Mouse (Mus musculus): ENCODE data around the gene Syvn1.
A peak's percentile ranks its signal among the peaks of the same experiment; 100 is the strongest.
"Not testable (repeated sequence)": the region's sequence is repeated elsewhere in the genome, so short reads cannot be mapped to it uniquely, and the experiment has no call there.

Gene Syvn1

GRCm38 (mm10) chr19:6038326-6038725 lies 8.1 kb upstream of the Syvn1 start:
- no peak for DNase-seq (ENCODE audit: extremely low read depth, insufficient read length, low spot score)

- DNase-seq (ENCODE audit: extremely low read depth, insufficient read length, low spot score), result no peak
Measured at GRCm38 (mm10) chr19:6040002-6040401, 6.4 kb upstream of the Syvn1 start.

GRCm38 (mm10) chr19:6042293-6042692 lies 4.1 kb upstream of the Syvn1 start:
- no peak for DNase-seq (ENCODE audit: extremely low read depth, insufficient read length, low spot score)

- DNase-seq (ENCODE audit: extremely low read depth, insufficient read length, low spot score), result not testable (repeated sequence)
Measured at GRCm38 (mm10) chr19:6044102-6044501, 2.3 kb upstream of the Syvn1 start.

GRCm38 (mm10) chr19:6045366-6046293 lies 746 bp upstream of the Syvn1 start:
- no peak for DNase-seq (ENCODE audit: extremely low read depth, insufficient read length, low spot score)

GRCm38 (mm10) chr19:6047154-6047898 lies 950 bp downstream of the Syvn1 start:
- DNase-seq (ENCODE audit: extremely low read depth, insufficient read length, low spot score), result no peak

GRCm38 (mm10) chr19:6047899-6048166 lies 1.5 kb downstream of the Syvn1 start:
- DNase-seq (ENCODE audit: extremely low read depth, insufficient read length, low spot score), result no peak

- DNase-seq (ENCODE audit: extremely low read depth, insufficient read length, low spot score), result no peak
Measured at GRCm38 (mm10) chr19:6048681-6049410, 2.5 kb downstream of the Syvn1 start.

GRCm38 (mm10) chr19:6052516-6052915 lies 6.1 kb downstream of the Syvn1 start:
- no peak for DNase-seq (ENCODE audit: extremely low read depth, insufficient read length, low spot score)

GRCm38 (mm10) chr19:6054296-6054695 lies 7.9 kb downstream of the Syvn1 start:
- DNase-seq (ENCODE audit: extremely low read depth, insufficient read length, low spot score), result no peak

GRCm38 (mm10) chr19:6056696-6057095 lies 10.3 kb downstream of the Syvn1 start:
- DNase-seq (ENCODE audit: extremely low read depth, insufficient read length, low spot score), result no peak

- DNase-seq (ENCODE audit: extremely low read depth, insufficient read length, low spot score), result peak; percentile 98
Measured at GRCm38 (mm10) chr19:6057313-6058096, 11.1 kb downstream of the Syvn1 start, which contains the start of the genes Mrpl49 and Fau. Mrpl49 (minus strand) TSS chr19:6057785. Fau (plus strand) TSS chr19:6057844.

GRCm38 (mm10) chr19:6058513-6058912 lies 12.1 kb downstream of the Syvn1 start:
- no peak for DNase-seq (ENCODE audit: extremely low read depth, insufficient read length, low spot score)

GRCm38 (mm10) chr19:6058966-6059365 lies 12.6 kb downstream of the Syvn1 start:
- no peak for DNase-seq (ENCODE audit: extremely low read depth, insufficient read length, low spot score)

GRCm38 (mm10) chr19:6061021-6061533 lies 14.7 kb downstream of the Syvn1 start, which contains the start of gene Znhit2:
Znhit2 (plus strand) TSS chr19:6061192.
- DNase-seq (ENCODE audit: extremely low read depth, insufficient read length, low spot score), result peak; percentile 87

GRCm38 (mm10) chr19:6061641-6062302 lies 15.4 kb downstream of the Syvn1 start:
- DNase-seq (ENCODE audit: extremely low read depth, insufficient read length, low spot score), result peak; percentile 65

- no peak for DNase-seq (ENCODE audit: extremely low read depth, insufficient read length, low spot score)
Measured at GRCm38 (mm10) chr19:6062418-6062817, 16.0 kb downstream of the Syvn1 start.

- no peak for DNase-seq (ENCODE audit: extremely low read depth, insufficient read length, low spot score)
Measured at GRCm38 (mm10) chr19:6063081-6063480, 16.7 kb downstream of the Syvn1 start.

- no peak for DNase-seq (ENCODE audit: extremely low read depth, insufficient read length, low spot score)
Measured at GRCm38 (mm10) chr19:6066571-6066970, 20.2 kb downstream of the Syvn1 start.

Measured in 3134 (cell line).